Mouse (Mus musculus) liver, embryonic 13.5 days (tissue): ENCODE data around the gene Atp2b2. TPM values are rescaled to one million over a fixed set of nuclear protein-coding genes. Genes with fewer than 3 reads are reported as not detected.

Experiments used
- ATAC-seq: fragments of 200-750 bp; cut with Nextera tagmentation; 2 replicates; pipeline ENCODE4 v1.8.0; 2017; ENCODE audit warnings: low read depth, mild to moderate bottlenecking, moderate number of reproducible peaks, moderate library complexity
- DNase-seq: peaks from one replicate; pipeline ENCODE4 v3.0.0; 2022
- H3K27ac ChIP-seq: fragments of 300-500 bp; sonication (generic); 2 replicates; pipeline ENCODE4 v1.5.1; 2015; ENCODE audit warnings: moderate library complexity, mild to moderate bottlenecking, inconsistent platforms
- H3K27me3 ChIP-seq: fragments of 300-500 bp; sonication (generic); 2 replicates; pipeline ENCODE4 v1.6.1; 2015; ENCODE audit warnings: mild to moderate bottlenecking, inconsistent platforms
- H3K36me3 ChIP-seq: fragments of 300-500 bp; sonication (generic); 2 replicates; pipeline ENCODE4 v1.6.1; 2015; ENCODE audit warnings: mild to moderate bottlenecking, inconsistent platforms
- H3K4me1 ChIP-seq: fragments of 300-500 bp; sonication (generic); replicated peaks from 2 replicates; pipeline ENCODE4 v1.6.1; 2015; ENCODE audit warnings: inconsistent platforms
- H3K4me2 ChIP-seq: fragments of 300-500 bp; sonication (generic); 2 replicates; pipeline ENCODE4 v1.6.1; 2015; ENCODE audit warnings: inconsistent platforms, mild to moderate bottlenecking, moderate library complexity
- H3K4me3 ChIP-seq: fragments of 300-500 bp; sonication (generic); replicated peaks from 2 replicates; pipeline ENCODE4 v1.5.1; 2015; ENCODE audit warnings: mild to moderate bottlenecking, inconsistent platforms
- H3K9ac ChIP-seq: fragments of 300-500 bp; sonication (generic); 2 replicates; pipeline ENCODE4 v1.6.1; 2015; ENCODE audit warnings: mild to moderate bottlenecking, inconsistent platforms
- H3K9me3 ChIP-seq: fragments of 300-500 bp; sonication (generic); replicated peaks from 2 replicates; pipeline ENCODE4 v1.6.1; 2016; ENCODE audit warnings: inconsistent platforms
- WGBS: fragments of 180-500 bp; shearing (Covaris S2); methylation state at CpG from one replicate; pipeline ENCODE4 v1.1.7; 2015; ENCODE audit not compliant: insufficient replicate concordance; 5-methylcytosine and 5-hydroxymethylcytosine counted together
- polyA plus RNA-seq: library from polyadenylated mRNA; unstranded; fragments of >200 nt; fragmentation: Nextera tagmentation; extraction: Ambion mirVana; gene quantifications from 2 replicates; pipeline ENCODE4 v1.2.1, GENCODE M21; 2015

Gene Atp2b2
- polyA plus RNA-seq: 0.58 and 0.72 TPM in 2 replicates

DNA sequence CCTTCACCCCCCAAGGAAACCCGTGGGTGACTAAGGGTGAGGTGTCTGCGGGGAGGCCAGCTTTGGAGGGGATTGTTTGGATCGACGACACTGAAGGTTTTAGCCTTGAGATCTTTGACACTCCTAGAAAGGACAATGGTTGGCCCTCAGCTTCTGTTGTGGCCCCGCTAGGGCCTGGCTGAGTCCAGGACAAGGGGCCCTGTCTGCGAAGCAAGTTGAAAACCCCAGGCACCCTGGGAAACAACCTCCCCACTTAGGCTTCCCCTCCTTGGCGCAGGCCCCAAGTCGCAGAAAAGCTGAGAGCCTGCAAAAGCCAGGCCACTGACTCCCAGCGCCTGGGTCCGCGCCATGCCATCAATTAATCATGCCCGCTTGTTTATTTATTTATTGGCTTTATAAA lies at the start of gene Atp2b2:
Atp2b2 (minus strand) TSS at position 282 of the 400 bp plus-strand sequence.
- peak within 1 kb of the TSS; percentile 41 for H3K4me2 ChIP-seq

GRCm38 (mm10) chr6:114089626-114090025 lies 47.2 kb upstream of the Atp2b2 start:
- H3K27me3 ChIP-seq: no peaks in the 10 kb centered on the region
- DNase-seq (peak; percentile 5), ATAC-seq (no peak)
- no peak overlapping the region for H3K9ac ChIP-seq
- no peaks in the 10 kb centered on the region for H3K4me1 ChIP-seq
- no peak overlapping the region for H3K27ac ChIP-seq
- no peaks in the 10 kb centered on the region for H3K36me3 ChIP-seq
- H3K4me2 ChIP-seq: no peak overlapping the region
- no peak overlapping the region for H3K4me3 ChIP-seq
- 16% methylated on average over 5 of the region's 5 CpGs for WGBS
- H3K9me3 ChIP-seq: no peaks in the 10 kb centered on the region

More for the DNA sequence above, at the start of gene Atp2b2:
- ATAC-seq (no peak), DNase-seq (no peak)
- Histone ChIP-seq H3K36me3 (no peaks in the 10 kb centered on the region), H3K27ac (no peak within 1 kb of the TSS), H3K27me3 (peaks cover 62% of the 10 kb centered on the region), H3K9ac (no peak within 1 kb of the TSS), H3K9me3 (no peaks in the 10 kb centered on the region), H3K4me3 (peak within 1 kb of the TSS; percentile 16; the same call in 1 of the 2 replicates), H3K4me1 (no peaks in the 10 kb centered on the region)
- 28% methylated on average over 12 of the region's 12 CpGs for WGBS

- WGBS: 16% methylated on average over 7 of the region's 7 CpGs
Observed at GRCm38 (mm10) chr6:114087106-114087505, 44.7 kb upstream of the Atp2b2 start.

DNA sequence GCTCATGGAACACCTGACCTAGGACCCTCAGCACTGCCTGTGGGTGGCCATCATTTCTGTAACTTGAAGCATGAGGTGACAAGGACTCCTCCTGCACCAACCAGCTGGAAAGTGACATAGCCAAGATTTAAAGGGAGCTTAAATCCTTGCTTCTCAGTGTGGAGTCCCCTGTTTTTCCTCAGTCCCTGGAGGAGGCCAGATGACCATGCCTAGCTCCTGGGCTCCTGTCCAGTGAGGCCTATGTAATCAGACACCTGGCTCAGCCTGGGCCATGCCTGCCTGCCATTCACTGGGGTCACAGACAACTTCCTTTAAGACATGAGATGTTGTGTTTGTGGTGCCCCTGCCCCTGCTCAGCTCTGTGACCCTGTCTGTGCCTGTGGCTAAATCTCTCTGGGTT lies 36.1 kb upstream of the Atp2b2 start:
- DNase-seq (no peak), ATAC-seq (no peak)
- no peaks in the 10 kb centered on the region for H3K27me3 ChIP-seq

More at GRCm38 (mm10) chr6:114087106-114087505, 44.7 kb upstream of the Atp2b2 start:
- no peaks in the 10 kb centered on the region for H3K4me1 ChIP-seq
- no peak overlapping the region for H3K4me3 ChIP-seq
- peak; percentile 6 for DNase-seq
- H3K9ac ChIP-seq: no peak overlapping the region
- no peaks in the 10 kb centered on the region for H3K27me3 ChIP-seq
- no peaks in the 10 kb centered on the region for H3K36me3 ChIP-seq
- no peak overlapping the region for H3K4me2 ChIP-seq
- no peak for ATAC-seq
- H3K27ac ChIP-seq: no peak overlapping the region
- no peaks in the 10 kb centered on the region for H3K9me3 ChIP-seq

GRCm38 (mm10) chr6:114076560-114076959 lies 34.1 kb upstream of the Atp2b2 start:
- 62% methylated on average over 3 of the region's 3 CpGs for WGBS
- no peak overlapping the region for H3K27ac ChIP-seq
- H3K4me3 ChIP-seq: no peak overlapping the region
- no peaks in the 10 kb centered on the region for H3K27me3 ChIP-seq
- H3K9me3 ChIP-seq: no peaks in the 10 kb centered on the region
- H3K36me3 ChIP-seq: no peaks in the 10 kb centered on the region
- H3K4me2 ChIP-seq: no peak overlapping the region
- DNase-seq: no peak
- H3K9ac ChIP-seq: no peak overlapping the region
- H3K4me1 ChIP-seq: no peaks in the 10 kb centered on the region
- no peak for ATAC-seq

More for the DNA sequence above, 36.1 kb upstream of the Atp2b2 start:
- no peaks in the 10 kb centered on the region for H3K9me3 ChIP-seq
- H3K27ac ChIP-seq: no peak overlapping the region
- no peak overlapping the region for H3K9ac ChIP-seq
- H3K4me2 ChIP-seq: no peak overlapping the region
- no peak overlapping the region for H3K4me3 ChIP-seq
- no peaks in the 10 kb centered on the region for H3K36me3 ChIP-seq
- H3K4me1 ChIP-seq: no peaks in the 10 kb centered on the region

- no peaks in the 10 kb centered on the region for H3K9me3 ChIP-seq
- no peaks in the 10 kb centered on the region for H3K36me3 ChIP-seq
- H3K4me1 ChIP-seq: no peaks in the 10 kb centered on the region
- no peaks in the 10 kb centered on the region for H3K27me3 ChIP-seq
- ATAC-seq: no peak
- no peak overlapping the region for H3K27ac ChIP-seq
- 38% methylated on average over 5 of the region's 5 CpGs for WGBS
- H3K4me3 ChIP-seq: no peak overlapping the region
- H3K4me2 ChIP-seq: no peak overlapping the region
- DNase-seq: no peak
- H3K9ac ChIP-seq: no peak overlapping the region
Observed at GRCm38 (mm10) chr6:114076061-114076460, 33.6 kb upstream of the Atp2b2 start.

DNA sequence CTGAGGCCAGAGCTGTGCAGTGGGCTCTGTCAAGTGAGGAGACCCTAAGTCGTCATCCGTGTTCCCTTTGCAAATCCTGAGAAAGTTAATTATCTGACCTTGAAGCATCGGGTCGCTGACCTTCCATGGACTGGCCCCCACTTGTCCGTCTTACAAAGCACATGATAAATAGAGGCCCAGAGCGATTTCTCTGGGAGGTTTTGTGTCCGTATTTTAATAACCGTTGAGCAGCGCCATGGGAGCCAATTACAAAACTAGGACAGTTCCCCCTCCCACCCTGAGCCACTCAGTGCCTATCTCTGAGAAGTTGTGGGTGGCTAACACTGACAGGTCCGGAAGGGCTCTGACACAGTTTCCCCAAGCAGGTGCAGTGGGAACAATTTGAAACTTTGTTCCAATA lies 32.5 kb upstream of the Atp2b2 start:
- Histone ChIP-seq H3K4me3 (no peak overlapping the region), H3K9ac (no peak overlapping the region), H3K9me3 (no peaks in the 10 kb centered on the region), H3K4me1 (no peaks in the 10 kb centered on the region), H3K36me3 (no peaks in the 10 kb centered on the region), H3K27me3 (no peaks in the 10 kb centered on the region), H3K27ac (no peak overlapping the region), H3K4me2 (no peak overlapping the region)
- DNase-seq: no peak
- no peak for ATAC-seq
- 63% methylated on average over 10 of the region's 10 CpGs for WGBS

DNA sequence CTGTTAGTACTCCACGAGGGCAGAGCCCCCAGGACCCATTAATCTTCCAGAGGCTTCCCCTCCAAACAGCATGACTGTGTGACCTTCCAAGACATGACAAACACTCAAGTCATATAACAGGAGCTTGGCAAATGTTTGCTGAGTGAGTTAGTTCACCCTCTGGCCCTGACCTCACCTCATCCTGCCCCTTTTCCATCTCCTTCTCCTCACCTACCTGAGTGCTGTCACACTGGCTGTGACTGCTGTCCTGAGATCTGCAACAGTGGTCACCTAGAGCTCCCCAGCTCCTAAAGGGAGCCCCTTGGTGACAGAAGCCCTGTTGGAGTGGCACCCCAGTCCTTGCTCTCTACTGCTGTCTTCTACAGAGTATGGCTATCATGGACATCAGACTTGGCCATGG lies 31.8 kb upstream of the Atp2b2 start:
- H3K27ac ChIP-seq: no peak overlapping the region
- no peaks in the 10 kb centered on the region for H3K36me3 ChIP-seq
- ATAC-seq (no peak), DNase-seq (no peak)
- no peak overlapping the region for H3K4me2 ChIP-seq
- no peak overlapping the region for H3K9ac ChIP-seq
- 36% methylated on average over 1 of the region's 1 CpGs for WGBS
- no peaks in the 10 kb centered on the region for H3K9me3 ChIP-seq
- H3K4me3 ChIP-seq: no peak overlapping the region
- no peaks in the 10 kb centered on the region for H3K27me3 ChIP-seq
- H3K4me1 ChIP-seq: no peaks in the 10 kb centered on the region

DNA sequence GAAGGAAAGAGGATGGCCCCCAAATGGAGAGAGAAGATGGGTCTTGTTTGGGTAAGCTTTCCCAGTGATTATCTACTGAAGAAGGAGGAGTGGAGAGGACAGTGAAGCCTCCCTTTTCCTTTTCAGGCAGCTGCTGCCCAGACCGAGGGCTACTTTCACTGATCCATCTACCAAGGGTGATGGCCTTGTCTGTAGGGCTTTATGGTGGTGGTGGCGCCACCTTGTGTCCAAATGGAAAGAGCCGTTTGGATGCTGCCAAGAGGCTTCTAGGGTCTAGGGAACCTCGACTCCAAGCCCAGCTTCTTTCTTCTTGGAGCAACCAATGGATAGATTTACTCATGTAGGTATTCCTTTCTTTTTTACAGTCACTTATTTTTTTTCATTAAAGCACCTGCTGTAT lies 29.2 kb upstream of the Atp2b2 start:
- ATAC-seq (no peak), DNase-seq (no peak)
- no peak overlapping the region for H3K27ac ChIP-seq
- H3K27me3 ChIP-seq: no peaks in the 10 kb centered on the region
- no peaks in the 10 kb centered on the region for H3K36me3 ChIP-seq
- no peaks in the 10 kb centered on the region for H3K9me3 ChIP-seq
- H3K4me2 ChIP-seq: no peak overlapping the region
- H3K4me3 ChIP-seq: no peak overlapping the region
- 6% methylated on average over 4 of the region's 4 CpGs for WGBS
- H3K9ac ChIP-seq: no peak overlapping the region
- no peaks in the 10 kb centered on the region for H3K4me1 ChIP-seq

- no peak overlapping the region for H3K4me2 ChIP-seq
- no peak overlapping the region for H3K4me3 ChIP-seq
- ATAC-seq (no peak), DNase-seq (no peak)
- 84% methylated on average over 2 of the region's 2 CpGs for WGBS
- H3K9ac ChIP-seq: no peak overlapping the region
- no peaks in the 10 kb centered on the region for H3K4me1 ChIP-seq
- H3K27ac ChIP-seq: no peak overlapping the region
- H3K9me3 ChIP-seq: no peaks in the 10 kb centered on the region
- H3K27me3 ChIP-seq: no peaks in the 10 kb centered on the region
- H3K36me3 ChIP-seq: no peaks in the 10 kb centered on the region
Observed at GRCm38 (mm10) chr6:114063100-114063499, 20.7 kb upstream of the Atp2b2 start.

GRCm38 (mm10) chr6:114062688-114063087 lies 20.3 kb upstream of the Atp2b2 start:
- H3K27ac ChIP-seq: no peak overlapping the region
- H3K27me3 ChIP-seq: no peaks in the 10 kb centered on the region
- no peak overlapping the region for H3K4me2 ChIP-seq
- DNase-seq (no peak), ATAC-seq (no peak)
- no peaks in the 10 kb centered on the region for H3K9me3 ChIP-seq
- H3K4me3 ChIP-seq: no peak overlapping the region
- no peaks in the 10 kb centered on the region for H3K4me1 ChIP-seq
- no peak overlapping the region for H3K9ac ChIP-seq
- H3K36me3 ChIP-seq: no peaks in the 10 kb centered on the region

DNA sequence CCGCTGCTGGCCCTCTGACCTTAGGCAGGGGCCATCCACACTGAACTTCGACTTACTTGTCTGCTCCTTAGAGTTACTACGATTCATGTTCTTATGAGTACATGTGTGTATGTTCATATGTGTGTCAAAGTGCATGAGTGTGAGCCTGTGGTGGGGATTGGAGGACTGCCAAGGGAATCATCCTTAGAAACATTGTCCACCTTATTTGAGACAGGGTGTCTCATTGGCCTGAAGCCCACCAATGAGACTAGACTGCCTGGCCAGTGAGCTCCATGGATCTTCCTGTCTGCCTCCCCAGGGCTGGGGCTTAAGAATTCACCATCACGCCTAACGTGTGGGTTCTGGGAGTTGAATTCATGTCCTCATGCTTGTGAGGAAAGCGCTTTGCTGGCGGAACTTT lies 16.8 kb upstream of the Atp2b2 start:
- Histone ChIP-seq H3K4me1 (no peaks in the 10 kb centered on the region), H3K36me3 (no peaks in the 10 kb centered on the region), H3K27me3 (no peaks in the 10 kb centered on the region), H3K9ac (no peak overlapping the region), H3K9me3 (no peaks in the 10 kb centered on the region), H3K27ac (no peak overlapping the region), H3K4me2 (no peak overlapping the region), H3K4me3 (no peak overlapping the region)
- DNase-seq (no peak), ATAC-seq (no peak)
- WGBS: 63% methylated on average over 7 of the region's 7 CpGs
